Mouse (Mus musculus): Measurements from ENCODE around the gene Rasal2. TPM values are rescaled to one million over a fixed set of nuclear protein-coding genes. Genes with fewer than 3 reads are reported as not detected.

The Rasal2 gene
- polyA plus RNA-seq, 1 experiment from 2014 or later = 37.1 TPM

DNA sequence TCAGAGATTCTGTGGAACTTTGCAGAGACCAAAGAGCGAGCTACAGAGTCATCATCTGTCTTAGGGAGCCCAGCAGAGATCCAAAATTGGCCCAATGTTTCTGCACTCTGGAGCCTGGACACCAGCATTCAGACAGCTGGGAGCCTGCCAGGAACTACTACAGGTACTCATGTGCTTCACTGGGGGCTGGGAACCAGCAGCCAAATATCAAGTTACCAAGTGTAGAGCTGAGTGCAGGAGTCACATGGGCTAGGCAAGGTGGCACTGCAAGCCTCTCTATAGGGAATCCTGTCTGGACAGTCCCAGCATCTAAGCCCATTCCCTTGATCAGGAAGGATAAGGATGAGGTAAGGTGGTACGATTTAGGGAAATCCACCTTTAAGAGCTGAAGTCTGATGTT is 284.2 kb downstream of the Rasal2 start:
- no peaks in the 10 kb centered on the region for H3K4me1 ChIP-seq (ENCODE audit: control insufficient read depth, insufficient read depth, low read depth, low read length)
- no peak overlapping the region for H3K4me3 ChIP-seq (ENCODE audit: low read length)
- H3K9me3 ChIP-seq (ENCODE audit: control insufficient read depth, low read length) = no peaks in the 10 kb centered on the region
- H3K9ac ChIP-seq (ENCODE audit: low read depth, low read length) = no peak overlapping the region
- H3K27me3 ChIP-seq (replicated peaks; ENCODE audit: control insufficient read depth, insufficient read depth, low read length) = no peaks in the 10 kb centered on the region
- WGBS = 96% methylated on average over 2 of the region's 2 CpGs
- ATAC-seq = no peak
- no peaks in the 10 kb centered on the region for H3K36me3 ChIP-seq (ENCODE audit: control insufficient read depth, insufficient read depth, low read length)
- H3K4me2 ChIP-seq (ENCODE audit: low read length) = no peak overlapping the region
- H3K27ac ChIP-seq (ENCODE audit: low read depth, low read length) = no peak overlapping the region

DNA sequence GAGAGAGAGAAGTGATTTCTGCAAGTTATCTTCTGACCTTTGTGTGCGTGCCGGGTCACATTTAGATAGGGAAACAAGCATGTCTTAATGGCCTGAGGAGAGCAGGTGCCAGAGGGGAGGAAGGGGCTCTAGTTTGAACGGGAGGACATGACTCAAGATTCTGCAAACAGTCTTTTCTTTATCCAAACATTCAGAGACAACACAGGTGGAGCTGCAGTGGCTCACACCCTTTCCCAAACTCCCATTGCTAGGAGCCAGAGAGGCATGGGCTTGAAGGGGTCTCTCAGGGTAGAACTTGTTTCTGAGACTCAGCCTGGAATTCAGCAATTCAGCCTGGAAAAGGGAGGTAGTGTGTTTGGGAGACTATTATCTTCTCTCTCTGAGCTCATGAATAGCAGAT is 288.6 kb downstream of the Rasal2 start:
- no peak overlapping the region for H3K4me2 ChIP-seq (ENCODE audit: low read length)
- no peak for ATAC-seq
- H3K9ac ChIP-seq (ENCODE audit: low read depth, low read length) = no peak overlapping the region
- no peaks in the 10 kb centered on the region for H3K4me1 ChIP-seq (ENCODE audit: control insufficient read depth, insufficient read depth, low read depth, low read length)
- H3K36me3 ChIP-seq (ENCODE audit: control insufficient read depth, insufficient read depth, low read length) = no peaks in the 10 kb centered on the region
- no peak overlapping the region for H3K4me3 ChIP-seq (ENCODE audit: low read length)
- H3K27me3 ChIP-seq (replicated peaks; ENCODE audit: control insufficient read depth, insufficient read depth, low read length) = no peaks in the 10 kb centered on the region
- H3K27ac ChIP-seq (ENCODE audit: low read depth, low read length) = no peak overlapping the region
- 88% methylated on average over 3 of the region's 3 CpGs for WGBS
- H3K9me3 ChIP-seq (ENCODE audit: control insufficient read depth, low read length) = no peaks in the 10 kb centered on the region

DNA sequence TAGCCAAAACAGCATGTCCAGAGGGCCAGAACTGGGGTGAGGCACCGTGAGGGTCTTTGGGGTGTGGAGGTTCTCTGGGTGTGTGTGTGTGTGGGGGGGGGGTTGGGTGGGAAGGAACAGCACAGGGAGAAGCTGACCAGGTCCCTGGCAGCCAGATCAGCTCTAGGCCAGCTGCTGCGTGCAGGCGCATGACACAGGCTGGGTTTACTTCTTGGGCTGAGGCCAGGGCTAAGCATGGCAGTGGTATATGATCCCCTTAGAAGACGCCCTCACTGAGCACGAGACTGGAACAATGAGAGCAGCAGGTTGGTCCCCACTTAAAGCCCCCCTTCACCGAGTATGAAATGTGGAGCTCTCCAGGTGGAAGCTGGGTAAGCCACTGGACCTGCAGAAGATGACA is 293.2 kb downstream of the Rasal2 start:
- 79% methylated on average over 6 of the region's 6 CpGs for WGBS
- Histone ChIP-seq H3K36me3 (ENCODE audit: control insufficient read depth, insufficient read depth, low read length) (no peaks in the 10 kb centered on the region), H3K27ac (ENCODE audit: low read depth, low read length) (no peak overlapping the region)

DNA sequence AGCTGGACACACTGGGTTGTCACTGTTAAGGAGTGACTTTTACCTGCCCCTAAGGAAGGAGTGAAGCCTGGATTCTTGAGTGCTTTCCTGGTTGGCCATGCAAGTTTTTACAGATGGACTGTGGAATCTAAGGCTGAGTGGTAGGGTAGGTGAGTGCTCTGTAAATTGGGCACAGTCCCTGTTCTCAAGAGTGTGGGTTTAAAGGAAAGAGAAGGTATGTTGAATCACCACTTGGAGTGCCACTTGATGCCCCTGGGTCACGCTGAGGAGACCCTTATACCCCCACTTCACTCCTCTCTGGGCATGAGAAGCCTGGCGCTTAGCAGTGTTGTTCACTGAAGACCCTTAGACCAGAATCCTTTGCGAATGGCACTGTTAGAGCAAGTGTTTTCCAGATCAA is 295.0 kb downstream of the Rasal2 start:
- Histone ChIP-seq H3K27me3 (replicated peaks; ENCODE audit: control insufficient read depth, insufficient read depth, low read length) (no peaks in the 10 kb centered on the region), H3K27ac (ENCODE audit: low read depth, low read length) (no peak overlapping the region), H3K4me3 (ENCODE audit: low read length) (no peak overlapping the region), H3K36me3 (ENCODE audit: control insufficient read depth, insufficient read depth, low read length) (no peaks in the 10 kb centered on the region), H3K4me2 (ENCODE audit: low read length) (no peak overlapping the region), H3K4me1 (ENCODE audit: control insufficient read depth, insufficient read depth, low read depth, low read length) (no peaks in the 10 kb centered on the region), H3K9me3 (ENCODE audit: control insufficient read depth, low read length) (no peaks in the 10 kb centered on the region), H3K9ac (ENCODE audit: low read depth, low read length) (no peak overlapping the region)
- 88% methylated on average over 3 of the region's 3 CpGs for WGBS
- no peak for ATAC-seq

More for the DNA sequence above, 293.2 kb downstream of the Rasal2 start:
- H3K4me2 ChIP-seq (ENCODE audit: low read length) = no peak overlapping the region
- ATAC-seq = no peak
- H3K27me3 ChIP-seq (replicated peaks; ENCODE audit: control insufficient read depth, insufficient read depth, low read length) = no peaks in the 10 kb centered on the region
- no peak overlapping the region for H3K4me3 ChIP-seq (ENCODE audit: low read length)
- no peak overlapping the region for H3K9ac ChIP-seq (ENCODE audit: low read depth, low read length)
- no peaks in the 10 kb centered on the region for H3K9me3 ChIP-seq (ENCODE audit: control insufficient read depth, low read length)
- H3K4me1 ChIP-seq (ENCODE audit: control insufficient read depth, insufficient read depth, low read depth, low read length) = no peaks in the 10 kb centered on the region

DNA sequence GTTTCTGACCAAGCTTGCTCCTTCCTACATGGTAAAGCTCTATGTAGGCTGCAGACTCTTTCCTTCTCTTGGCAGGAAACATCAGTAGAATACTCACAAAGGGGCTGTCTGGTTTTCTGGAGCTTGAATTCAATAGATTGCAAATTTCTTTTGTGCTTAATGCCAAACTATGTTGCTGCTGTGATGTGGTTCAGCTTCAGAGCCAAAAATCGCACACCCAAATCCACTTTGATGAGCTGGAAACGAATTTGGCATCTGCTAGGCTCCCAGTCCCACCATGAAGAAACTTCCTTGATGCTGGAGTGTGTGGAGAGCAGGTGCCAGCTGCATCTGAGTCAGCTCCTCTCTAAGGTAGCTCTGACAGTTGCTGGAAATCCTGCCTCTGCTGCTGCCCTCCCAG is 297.9 kb downstream of the Rasal2 start:
- no peaks in the 10 kb centered on the region for H3K27me3 ChIP-seq (replicated peaks; ENCODE audit: control insufficient read depth, insufficient read depth, low read length)
- H3K4me2 ChIP-seq (ENCODE audit: low read length) = no peak overlapping the region
- no peaks in the 10 kb centered on the region for H3K36me3 ChIP-seq (ENCODE audit: control insufficient read depth, insufficient read depth, low read length)
- 57% methylated on average over 2 of the region's 2 CpGs for WGBS
- H3K9me3 ChIP-seq (ENCODE audit: control insufficient read depth, low read length) = no peaks in the 10 kb centered on the region
- H3K4me3 ChIP-seq (ENCODE audit: low read length) = no peak overlapping the region
- no peaks in the 10 kb centered on the region; the same call in 1 of the 2 replicates for H3K4me1 ChIP-seq (ENCODE audit: control insufficient read depth, insufficient read depth, low read depth, low read length)
- H3K27ac ChIP-seq (ENCODE audit: low read depth, low read length) = peak overlapping the region; percentile 34; the same call in 1 of the 2 replicates
- H3K9ac ChIP-seq (ENCODE audit: low read depth, low read length) = no peak overlapping the region
- ATAC-seq = no peak

DNA sequence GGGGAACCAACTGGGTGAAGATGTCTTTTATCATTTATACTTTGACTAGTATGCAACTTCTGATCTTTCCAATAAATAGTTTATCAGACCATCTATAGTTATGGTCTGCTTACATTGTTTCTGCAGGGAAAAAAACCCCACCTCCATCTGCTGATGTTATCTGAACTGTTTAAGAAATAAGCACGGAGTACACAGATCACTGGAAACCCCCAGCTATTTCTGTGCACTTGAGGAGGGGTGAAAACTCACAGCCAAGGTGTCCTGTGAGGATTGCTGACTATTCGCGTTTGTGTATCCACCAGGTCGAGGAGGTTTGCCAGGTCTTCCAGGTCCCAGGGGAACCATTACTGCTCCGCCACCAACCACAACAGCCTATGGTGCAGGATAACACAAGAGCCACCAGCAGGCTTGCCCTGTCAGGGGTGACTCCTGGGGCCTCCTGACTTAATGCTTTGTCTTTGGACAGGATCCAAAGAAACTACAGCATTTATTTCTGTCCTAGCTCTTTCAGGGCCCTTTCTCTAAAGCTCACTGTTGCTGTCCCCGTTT is 302.0 kb downstream of the Rasal2 start:
- Histone ChIP-seq H3K9ac (ENCODE audit: low read depth, low read length) (no peak overlapping the region), H3K36me3 (ENCODE audit: control insufficient read depth, insufficient read depth, low read length) (no peaks in the 10 kb centered on the region), H3K27me3 (replicated peaks; ENCODE audit: control insufficient read depth, insufficient read depth, low read length) (no peaks in the 10 kb centered on the region), H3K4me1 (ENCODE audit: control insufficient read depth, insufficient read depth, low read depth, low read length) (no peaks in the 10 kb centered on the region; the same call in 1 of the 2 replicates), H3K27ac (ENCODE audit: low read depth, low read length) (no peak overlapping the region), H3K4me3 (ENCODE audit: low read length) (no peak overlapping the region), H3K9me3 (ENCODE audit: control insufficient read depth, low read length) (no peaks in the 10 kb centered on the region), H3K4me2 (ENCODE audit: low read length) (no peak overlapping the region)
- 62% methylated on average over 6 of the region's 6 CpGs for WGBS
- no peak for ATAC-seq

DNA sequence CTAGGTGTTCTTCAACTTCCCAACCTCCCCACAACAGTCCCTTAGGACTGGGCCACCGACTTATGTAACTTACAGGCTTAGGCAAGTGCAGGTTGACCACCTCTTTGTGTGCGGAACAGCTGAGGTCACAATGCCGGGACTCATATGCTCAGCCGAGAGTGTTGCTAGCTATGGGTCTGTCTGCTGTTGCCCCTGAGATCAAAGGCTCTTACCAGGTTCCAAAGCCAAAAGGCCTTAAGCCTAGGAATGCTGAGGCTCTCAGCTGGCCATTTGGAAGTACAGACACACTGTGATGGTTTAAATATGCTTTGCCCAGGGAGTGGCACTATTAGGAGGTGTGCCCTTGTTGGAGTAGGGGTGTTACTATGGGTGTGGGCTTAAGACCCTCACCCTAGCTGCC is 303.8 kb downstream of the Rasal2 start, which contains the start of gene Tex35:
Gene Tex35, minus strand, starts transcription at position 101 of the 400 bp plus-strand sequence.
- Histone ChIP-seq H3K36me3 (ENCODE audit: control insufficient read depth, insufficient read depth, low read length) (no peaks in the 10 kb centered on the region), H3K9me3 (ENCODE audit: control insufficient read depth, low read length) (no peaks in the 10 kb centered on the region), H3K4me1 (ENCODE audit: control insufficient read depth, insufficient read depth, low read depth, low read length) (no peaks in the 10 kb centered on the region; the same call in 1 of the 2 replicates), H3K27ac (ENCODE audit: low read depth, low read length) (no peak within 1 kb of the TSS), H3K4me3 (ENCODE audit: low read length) (no peak within 1 kb of the TSS), H3K4me2 (ENCODE audit: low read length) (no peak within 1 kb of the TSS), H3K27me3 (replicated peaks; ENCODE audit: control insufficient read depth, insufficient read depth, low read length) (no peaks in the 10 kb centered on the region), H3K9ac (ENCODE audit: low read depth, low read length) (no peak within 1 kb of the TSS)
- no peak for ATAC-seq
- 89% methylated on average over 4 of the region's 4 CpGs for WGBS

DNA sequence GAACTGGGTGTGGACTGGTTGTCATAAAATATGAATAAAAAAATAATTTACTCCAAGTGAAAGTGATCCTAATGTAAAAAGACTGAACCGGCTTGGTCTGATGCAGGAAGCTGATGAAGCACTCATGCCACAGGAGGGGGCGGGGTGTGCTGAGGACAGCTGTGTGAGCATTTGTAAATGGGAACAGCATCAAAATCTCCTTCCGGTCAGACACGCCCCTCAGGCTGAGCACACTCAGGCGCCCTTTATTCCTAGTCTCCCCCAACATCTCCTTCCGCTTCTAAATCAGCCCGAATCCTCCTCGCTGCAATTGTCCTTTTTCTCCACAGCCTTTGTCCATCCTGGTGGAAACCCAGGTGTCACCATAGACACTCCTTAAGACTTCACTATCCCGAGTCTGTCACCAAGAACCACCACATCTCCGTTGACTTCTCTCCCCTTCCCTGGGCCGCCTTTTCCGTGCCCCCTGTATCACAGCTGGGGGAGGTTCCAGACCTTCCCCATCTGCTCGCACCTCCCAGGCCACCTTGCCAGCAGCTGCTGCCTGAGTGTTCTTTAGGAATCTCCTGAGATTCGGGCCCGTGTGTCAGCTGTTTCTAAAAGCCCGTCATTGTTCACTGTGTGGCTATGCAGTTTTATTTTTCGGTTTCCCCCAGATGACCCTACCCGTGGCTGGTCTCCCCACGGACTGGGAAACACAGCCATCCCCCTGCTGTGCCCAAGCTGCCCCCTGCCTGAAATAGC is 311.1 kb downstream of the Rasal2 start:
- Histone ChIP-seq H3K4me3 (ENCODE audit: low read length) (peak overlapping the region; percentile 25), H3K4me2 (ENCODE audit: low read length) (peak overlapping the region; percentile 56), H3K27me3 (replicated peaks; ENCODE audit: control insufficient read depth, insufficient read depth, low read length) (no peaks in the 10 kb centered on the region), H3K4me1 (ENCODE audit: control insufficient read depth, insufficient read depth, low read depth, low read length) (peaks cover 8% of the 10 kb centered on the region), H3K9ac (ENCODE audit: low read depth, low read length) (peak overlapping the region; percentile 55), H3K9me3 (ENCODE audit: control insufficient read depth, low read length) (no peaks in the 10 kb centered on the region), H3K36me3 (ENCODE audit: control insufficient read depth, insufficient read depth, low read length) (no peaks in the 10 kb centered on the region), H3K27ac (ENCODE audit: low read depth, low read length) (peak overlapping the region; percentile 52)
- WGBS = 11% methylated on average over 19 of the region's 19 CpGs
- ATAC-seq = peak; percentile 88

DNA sequence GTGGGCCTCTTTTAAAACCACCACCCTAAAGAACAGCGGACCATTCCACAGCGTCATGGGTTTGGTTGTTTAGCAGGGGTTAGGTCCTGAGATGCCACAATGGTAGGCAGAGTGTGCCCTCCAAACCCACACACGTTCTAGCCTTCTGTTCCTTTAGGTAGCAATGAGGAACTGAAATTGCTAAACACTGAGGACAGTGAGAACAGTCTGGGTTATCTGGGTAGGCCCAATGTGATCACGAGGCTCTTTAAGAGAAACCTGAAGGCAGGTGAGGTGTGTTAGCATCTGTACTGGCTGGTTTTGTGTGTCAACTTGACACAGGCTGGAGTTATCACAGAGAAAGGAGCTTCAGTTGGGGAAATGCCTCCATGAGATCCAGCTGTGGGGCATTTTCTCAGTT is 316.9 kb downstream of the Rasal2 start:
- no peak overlapping the region for H3K4me2 ChIP-seq (ENCODE audit: low read length)
- H3K27me3 ChIP-seq (replicated peaks; ENCODE audit: control insufficient read depth, insufficient read depth, low read length) = no peaks in the 10 kb centered on the region
- H3K4me3 ChIP-seq (ENCODE audit: low read length) = no peak overlapping the region
- no peaks in the 10 kb centered on the region for H3K4me1 ChIP-seq (ENCODE audit: control insufficient read depth, insufficient read depth, low read depth, low read length)
- H3K36me3 ChIP-seq (ENCODE audit: control insufficient read depth, insufficient read depth, low read length) = no peaks in the 10 kb centered on the region
- H3K9me3 ChIP-seq (ENCODE audit: control insufficient read depth, low read length) = no peaks in the 10 kb centered on the region
- WGBS = 87% methylated on average over 4 of the region's 4 CpGs
- H3K27ac ChIP-seq (ENCODE audit: low read depth, low read length) = no peak overlapping the region
- H3K9ac ChIP-seq (ENCODE audit: low read depth, low read length) = no peak overlapping the region
- no peak for ATAC-seq
